Mouse (Mus musculus) kidney, embryonic 16.5 days (tissue): ENCODE data around the gene Med24. TPM values are rescaled to one million over a fixed set of nuclear protein-coding genes. Genes with fewer than 3 reads are reported as not detected.
"Not testable (repeated sequence)": the region's sequence is repeated elsewhere in the genome, so short reads cannot be mapped to it uniquely, and the experiment has no call there.

Experiments
- ATAC-seq: fragments of 200-750 bp; cut with Nextera tagmentation; 2 replicates; pipeline ENCODE4 v1.8.0; 2017; ENCODE audit warnings: moderate TSS enrichment; ENCODE audit not compliant: low FRiP score, low TSS enrichment
- H3K27ac ChIP-seq: fragments of 300-500 bp; sonication (generic); 2 replicates; pipeline ENCODE4 v1.5.1; 2014; ENCODE audit warnings: low read length
- H3K27me3 ChIP-seq: fragments of 300-500 bp; sonication (generic); 2 replicates; pipeline ENCODE4 v1.6.1; 2014; ENCODE audit warnings: low read length, control low read depth, mixed read lengths; ENCODE audit not compliant: insufficient read depth
- H3K36me3 ChIP-seq: fragments of 300-500 bp; sonication (generic); 2 replicates; pipeline ENCODE4 v1.6.1; 2014; ENCODE audit warnings: low read length, control low read depth, mixed read lengths; ENCODE audit not compliant: insufficient read depth
- H3K4me1 ChIP-seq: fragments of 300-500 bp; sonication (generic); 2 replicates; pipeline ENCODE4 v1.6.1; 2014; ENCODE audit warnings: low read length, control low read depth, mixed read lengths; ENCODE audit not compliant: insufficient read depth
- H3K4me2 ChIP-seq: fragments of 300-500 bp; sonication (generic); replicated peaks from 2 replicates; pipeline ENCODE4 v1.6.1; 2014; ENCODE audit warnings: low read depth, low read length
- H3K4me3 ChIP-seq: fragments of 300-500 bp; sonication (generic); 2 replicates; pipeline ENCODE4 v1.5.1; 2014; ENCODE audit warnings: mild to moderate bottlenecking, low read length
- H3K9ac ChIP-seq: fragments of 300-500 bp; sonication (generic); replicated peaks from 2 replicates; pipeline ENCODE4 v1.6.1; 2014; ENCODE audit warnings: low read length
- H3K9me3 ChIP-seq: fragments of 300-500 bp; sonication (generic); 2 replicates; pipeline ENCODE4 v1.6.1; 2016; ENCODE audit warnings: low read length, control low read depth
- WGBS: fragments of 180-500 bp; shearing (Covaris S2); extraction: QIAGEN DNeasy Blood & Tissue Kit; methylation state at CpG from one replicate; pipeline ENCODE4 v1.1.7; 2014; 5-methylcytosine and 5-hydroxymethylcytosine counted together
- polyA plus RNA-seq: library from polyadenylated mRNA; unstranded; fragments of >200 nt; fragmentation: Nextera tagmentation; extraction: Ambion mirVana; gene quantifications from 2 replicates; pipeline ENCODE4 v1.2.1, GENCODE M21; 2015

Gene Med24
- polyA plus RNA-seq, 1 experiment from 2014 or later, result 71.4 TPM

- H3K9me3 ChIP-seq, result no peaks in the 10 kb centered on the region
- H3K4me2 ChIP-seq, result peak overlapping the region; percentile 82
- peak overlapping the region; percentile 90 for H3K9ac ChIP-seq
- H3K4me1 ChIP-seq, result peaks cover 51% of the 10 kb centered on the region
- no peaks in the 10 kb centered on the region for H3K36me3 ChIP-seq
- ATAC-seq, result no peak
- peak overlapping the region; percentile 90 for H3K27ac ChIP-seq
- under 1% methylated on average over 17 of the region's 17 CpGs for WGBS
- H3K27me3 ChIP-seq, result no peaks in the 10 kb centered on the region
- H3K4me3 ChIP-seq, result peak overlapping the region; percentile 90
These were observed 11.9 kb upstream of the Med24 start for GRCm38 (mm10) chr11:98741051-98741620.

GRCm38 (mm10) chr11:98740393-98741050 lies 11.3 kb upstream of the Med24 start, which contains the start of gene Thra:
Gene Thra, plus strand, starts transcription at chr11:98740638.
- Histone ChIP-seq H3K27me3 (no peaks in the 10 kb centered on the region), H3K27ac (peak within 1 kb of the TSS; percentile 90), H3K9ac (peak within 1 kb of the TSS; percentile 90), H3K4me1 (peaks cover 45% of the 10 kb centered on the region), H3K4me2 (peak within 1 kb of the TSS; percentile 82), H3K9me3 (no peaks in the 10 kb centered on the region), H3K4me3 (peak within 1 kb of the TSS; percentile 90), H3K36me3 (no peaks in the 10 kb centered on the region)
- under 1% methylated on average over 22 of the region's 22 CpGs for WGBS
- ATAC-seq, result peak; percentile 76

GRCm38 (mm10) chr11:98740026-98740392 lies 10.8 kb upstream of the Med24 start:
- H3K9ac ChIP-seq, result peak overlapping the region; percentile 90
- H3K4me2 ChIP-seq, result peak overlapping the region; percentile 82
- peaks cover 40% of the 10 kb centered on the region for H3K4me1 ChIP-seq
- H3K9me3 ChIP-seq, result no peaks in the 10 kb centered on the region
- WGBS, result 6% methylated on average over 8 of the region's 8 CpGs
- no peaks in the 10 kb centered on the region for H3K27me3 ChIP-seq
- ATAC-seq, result no peak
- H3K27ac ChIP-seq, result peak overlapping the region; percentile 90
- no peaks in the 10 kb centered on the region for H3K36me3 ChIP-seq
- peak overlapping the region; percentile 90 for H3K4me3 ChIP-seq

- Histone ChIP-seq H3K9me3 (no peaks in the 10 kb centered on the region; the same call in 1 of the 2 replicates), H3K27me3 (no peaks in the 10 kb centered on the region), H3K4me3 (no peak overlapping the region), H3K36me3 (no peaks in the 10 kb centered on the region), H3K4me1 (peaks cover 29% of the 10 kb centered on the region), H3K4me2 (no peak overlapping the region), H3K9ac (no peak overlapping the region), H3K27ac (no peak overlapping the region)
- ATAC-seq, result no peak
- WGBS, result 82% methylated on average over 8 of the region's 9 CpGs
These were observed 9.7 kb upstream of the Med24 start for GRCm38 (mm10) chr11:98738925-98739324.

- Histone ChIP-seq H3K27ac (no peak overlapping the region), H3K27me3 (no peaks in the 10 kb centered on the region), H3K4me1 (peaks cover 24% of the 10 kb centered on the region), H3K4me2 (no peak overlapping the region), H3K9me3 (no peaks in the 10 kb centered on the region; the same call in 1 of the 2 replicates), H3K9ac (no peak overlapping the region), H3K4me3 (no peak overlapping the region), H3K36me3 (no peaks in the 10 kb centered on the region)
- WGBS, result 63% methylated on average over 4 of the region's 4 CpGs
- no peak for ATAC-seq
These were observed 9.2 kb upstream of the Med24 start for GRCm38 (mm10) chr11:98738428-98738911.

- WGBS, result 93% methylated on average over 2 of the region's 2 CpGs
- ATAC-seq, H3K36me3 ChIP-seq: not testable (repeated sequence)
These were observed 8.0 kb upstream of the Med24 start for GRCm38 (mm10) chr11:98737220-98737619.

GRCm38 (mm10) chr11:98736176-98736575 lies 6.9 kb upstream of the Med24 start:
- no peak overlapping the region for H3K4me3 ChIP-seq
- H3K4me1 ChIP-seq, result peaks cover 14% of the 10 kb centered on the region
- H3K9ac ChIP-seq, result no peak overlapping the region
- no peak overlapping the region for H3K4me2 ChIP-seq
- H3K9me3 ChIP-seq, result no peaks in the 10 kb centered on the region; the same call in 1 of the 2 replicates
- ATAC-seq, result no peak
- no peaks in the 10 kb centered on the region for H3K27me3 ChIP-seq
- no peak overlapping the region for H3K27ac ChIP-seq
- 79% methylated on average over 1 of the region's 1 CpGs for WGBS
- no peaks in the 10 kb centered on the region for H3K36me3 ChIP-seq

More at GRCm38 (mm10) chr11:98737220-98737619, 8.0 kb upstream of the Med24 start:
- H3K9me3 ChIP-seq, H3K9ac ChIP-seq, H3K4me2 ChIP-seq, H3K4me3 ChIP-seq, H3K27me3 ChIP-seq, H3K27ac ChIP-seq: not testable (repeated sequence)
- H3K4me1 ChIP-seq, result peaks cover 15% of the 10 kb centered on the region

- H3K9me3 ChIP-seq, result no peaks in the 10 kb centered on the region; the same call in 1 of the 2 replicates
- H3K4me2 ChIP-seq, result no peak overlapping the region
- peaks cover 5% of the 10 kb centered on the region for H3K4me1 ChIP-seq
- H3K36me3 ChIP-seq, result no peaks in the 10 kb centered on the region
- 91% methylated on average over 4 of the region's 4 CpGs for WGBS
- no peak overlapping the region for H3K27ac ChIP-seq
- H3K4me3 ChIP-seq, result no peak overlapping the region
- ATAC-seq, result no peak
- no peak overlapping the region for H3K9ac ChIP-seq
- H3K27me3 ChIP-seq, result no peaks in the 10 kb centered on the region
These were observed 5.9 kb upstream of the Med24 start for GRCm38 (mm10) chr11:98735111-98735510.

- Histone ChIP-seq H3K9me3 (no peaks in the 10 kb centered on the region; the same call in 1 of the 2 replicates), H3K36me3 (no peaks in the 10 kb centered on the region), H3K27ac (no peak overlapping the region), H3K4me2 (no peak overlapping the region), H3K4me1 (no peaks in the 10 kb centered on the region), H3K27me3 (no peaks in the 10 kb centered on the region), H3K9ac (no peak overlapping the region), H3K4me3 (no peak overlapping the region)
- 79% methylated on average over 3 of the region's 3 CpGs for WGBS
- ATAC-seq, result no peak
These were observed 4.8 kb upstream of the Med24 start for GRCm38 (mm10) chr11:98734020-98734419.

GRCm38 (mm10) chr11:98731134-98731533 lies 1.9 kb upstream of the Med24 start:
- no peaks in the 10 kb centered on the region; the same call in 1 of the 2 replicates for H3K9me3 ChIP-seq
- no peak for ATAC-seq
- no peaks in the 10 kb centered on the region for H3K27me3 ChIP-seq
- peaks cover 5% of the 10 kb centered on the region for H3K4me1 ChIP-seq
- peaks cover 2% of the 10 kb centered on the region; the same call in 1 of the 2 replicates for H3K36me3 ChIP-seq
- WGBS, result 52% methylated on average over 5 of the region's 5 CpGs
- H3K4me2 ChIP-seq, result no peak overlapping the region
- H3K27ac ChIP-seq, result no peak overlapping the region
- H3K4me3 ChIP-seq, result no peak overlapping the region
- no peak overlapping the region for H3K9ac ChIP-seq
